Mouse (Mus musculus) CD8-positive naive resting alpha-beta T cell, adult 2 months (primary cell): ENCODE measurements at regions not wholly inside any gene's neighbourhood (a gene's known extent, or its start where the extent isn't known, plus 50 kb on each side); places are given as distances from the start of the nearest gene placed in this dataset.

Source experiments
- DNase-seq, 2 experiments: peaks; one replicate each; pipeline ENCODE4 v3.0.0; 2022; ENCODE audit warnings: low read depth in 2 of 2, low spot score in 2 of 2

DNA sequence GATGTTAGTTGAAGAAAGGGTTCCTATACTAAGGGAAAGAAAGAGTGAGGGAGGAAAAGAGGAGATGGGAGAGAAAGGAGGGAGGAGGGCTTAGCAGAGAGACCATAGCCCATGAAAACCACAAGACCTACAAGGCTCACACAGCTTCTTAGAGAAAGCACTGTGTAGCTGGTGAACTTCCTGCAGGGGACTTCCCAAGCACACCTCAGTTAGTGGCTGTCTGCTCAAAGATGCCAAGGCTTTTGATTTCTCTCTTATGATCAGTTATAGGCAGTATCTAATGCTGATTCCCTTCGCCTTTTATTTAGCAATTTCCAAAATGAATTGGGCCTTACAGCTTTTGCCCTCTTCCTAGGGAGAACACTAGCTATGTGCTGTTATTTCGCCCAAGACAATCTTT is 90.0 kb upstream of the Bach2 start:
- DNase-seq: peak; percentile 42 to 51

DNA sequence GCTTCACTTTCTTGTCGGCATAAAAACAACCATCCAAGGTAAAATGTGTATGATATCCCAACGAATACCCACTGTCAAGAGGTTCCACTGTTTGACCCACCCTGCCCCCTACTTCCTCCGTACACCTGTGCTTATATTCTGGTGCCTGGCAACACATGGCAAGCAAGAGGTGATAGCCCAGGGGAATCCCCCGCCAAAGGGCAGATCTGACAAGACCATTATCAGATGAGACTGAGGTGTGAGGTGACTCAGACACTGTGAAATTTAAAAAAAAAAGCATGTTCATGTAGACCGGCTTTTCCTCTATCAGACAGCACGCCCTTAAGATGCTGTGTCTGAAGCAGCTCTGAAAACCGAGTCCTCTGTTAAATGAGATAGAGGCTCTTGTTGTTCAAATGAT is 89.4 kb upstream of the Bach2 start:
- DNase-seq: peak; percentile 58 to 68

DNA sequence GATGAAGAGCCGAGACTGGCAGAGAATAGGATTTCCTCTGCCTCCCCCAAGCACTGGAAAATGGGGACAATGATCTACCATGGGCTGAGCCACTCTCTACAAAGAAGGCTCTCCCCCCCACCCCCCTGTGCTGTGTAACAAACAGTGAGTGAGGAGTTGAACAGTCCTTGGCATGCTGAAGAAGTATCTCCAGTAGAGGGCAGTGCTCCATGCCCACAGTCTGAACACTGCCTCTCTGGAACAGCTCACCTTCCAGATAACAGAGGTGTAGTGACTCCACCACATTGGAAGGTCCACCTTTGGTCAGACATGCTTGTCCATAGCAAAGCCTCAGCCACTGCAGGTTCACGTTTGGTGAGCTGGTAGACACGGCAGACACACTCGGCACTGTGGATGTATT is 85.2 kb upstream of the Bach2 start:
- peak; percentile 21 to 50 for DNase-seq

DNA sequence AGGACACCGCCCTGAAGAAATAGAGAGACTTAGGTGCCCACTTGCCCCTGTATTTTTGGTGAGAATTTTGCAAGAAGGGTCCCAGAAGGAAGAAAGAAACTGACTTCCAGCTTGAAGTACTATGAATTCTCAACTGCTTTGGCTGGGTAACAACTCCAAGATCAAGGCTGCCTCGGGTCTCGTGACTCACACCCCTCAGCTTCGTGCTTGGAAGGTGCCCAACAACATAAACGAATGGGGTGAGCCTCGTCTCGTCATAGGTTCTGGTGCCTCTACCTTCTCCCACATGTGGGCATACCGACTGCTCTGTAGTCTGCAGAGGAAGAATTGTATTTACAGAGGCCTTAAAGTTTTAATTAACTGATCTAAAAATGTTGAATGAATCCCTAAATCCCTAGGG is 81.6 kb upstream of the Bach2 start:
- DNase-seq: no peak

DNA sequence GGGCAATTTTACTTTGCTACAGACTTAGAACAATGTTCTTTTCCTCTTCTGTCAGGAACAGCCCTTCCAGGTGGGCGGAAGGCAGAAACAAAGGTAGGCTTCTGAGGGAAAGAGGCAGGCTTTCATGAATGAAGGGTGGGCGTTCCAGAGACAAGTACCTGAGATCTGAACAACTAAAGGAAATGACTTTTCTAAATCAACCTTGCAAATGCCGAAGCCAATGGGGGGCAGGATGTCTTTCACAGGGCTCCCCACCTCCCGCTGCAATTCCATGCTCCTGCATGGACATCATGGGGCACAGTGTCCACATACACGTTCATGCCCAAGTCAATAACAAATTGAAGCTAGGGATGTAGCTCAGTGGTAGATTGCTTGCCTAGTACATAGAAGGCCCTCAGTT is 80.2 kb upstream of the Bach2 start:
- DNase-seq: no peak

DNA sequence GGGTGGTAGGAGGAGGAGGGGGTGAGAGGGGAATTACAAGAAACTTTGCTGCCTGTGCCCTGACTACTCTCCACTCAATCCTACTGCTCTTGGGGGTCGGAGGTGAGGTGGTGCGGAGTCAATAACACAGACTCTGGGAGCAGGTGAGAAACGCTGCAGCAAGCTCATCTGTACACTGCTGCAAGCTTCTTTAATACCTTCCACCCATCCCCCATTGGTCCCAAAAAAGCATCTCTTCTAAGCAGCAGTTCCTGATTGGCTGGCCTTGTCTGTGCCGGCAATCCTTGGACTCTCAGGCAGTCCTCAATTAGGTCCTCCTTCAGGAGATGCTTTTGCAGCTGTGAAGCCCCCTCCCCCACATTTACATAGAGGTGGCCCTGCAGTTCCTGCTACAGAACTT is 79.7 kb upstream of the Bach2 start:
- no peak for DNase-seq

DNA sequence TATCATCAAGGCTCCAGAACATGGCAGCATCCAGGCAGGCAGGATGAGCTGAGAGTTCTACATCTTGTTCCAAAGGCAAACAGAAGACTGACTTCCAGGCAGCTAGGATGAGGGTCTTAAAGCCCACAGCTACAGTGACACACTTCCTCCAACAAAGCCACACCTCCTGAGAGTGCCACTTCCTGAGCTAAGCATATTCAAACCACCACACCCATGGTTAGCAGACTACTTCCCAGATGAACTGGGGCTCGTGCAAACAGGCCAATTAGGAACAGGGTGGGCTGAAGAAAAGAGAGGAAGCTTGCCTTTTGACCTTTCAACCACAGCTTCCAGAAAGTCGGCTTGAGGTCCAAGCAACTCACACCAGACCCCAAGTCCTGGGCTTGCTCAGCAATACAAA is 77.8 kb upstream of the Bach2 start:
- DNase-seq: peak in 1 of 2 experiments; percentile 28

DNA sequence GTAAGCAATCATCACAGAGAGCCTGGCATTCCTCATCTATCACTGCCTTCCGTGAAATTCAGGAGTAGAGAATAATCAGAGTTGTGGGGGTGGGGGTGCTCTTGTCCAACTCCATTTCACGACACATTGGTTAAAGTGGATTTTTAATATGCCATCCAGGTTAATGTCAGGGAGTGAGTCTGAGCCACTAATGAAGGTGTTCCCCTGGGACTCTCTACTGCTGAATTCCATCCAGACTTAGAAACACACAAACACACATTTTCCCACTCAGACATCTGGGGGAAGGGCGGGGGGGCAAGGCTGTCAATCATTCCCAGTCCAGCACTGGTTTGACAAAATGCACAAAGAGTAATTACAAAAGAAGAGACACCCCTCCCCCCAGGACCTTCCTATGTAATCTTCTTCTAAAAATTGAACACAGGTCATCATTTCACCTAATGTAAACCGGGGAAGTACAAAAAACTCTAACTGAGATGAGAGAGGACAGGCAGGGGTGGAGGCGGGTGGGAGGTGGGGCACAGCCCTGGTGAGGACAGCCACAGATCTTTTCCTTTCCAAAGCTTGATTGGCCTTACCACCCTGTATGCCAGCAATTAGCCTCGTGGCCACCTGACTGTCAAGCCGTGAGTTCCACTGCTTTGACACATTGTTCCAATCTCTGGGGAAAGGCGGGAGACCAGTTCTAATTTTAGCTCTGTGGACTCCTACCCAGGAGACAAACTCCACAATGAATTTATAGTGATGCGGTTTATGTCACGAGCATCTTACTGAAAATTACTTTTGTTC is 76.5 kb upstream of the Bach2 start:
- DNase-seq: no peak

DNA sequence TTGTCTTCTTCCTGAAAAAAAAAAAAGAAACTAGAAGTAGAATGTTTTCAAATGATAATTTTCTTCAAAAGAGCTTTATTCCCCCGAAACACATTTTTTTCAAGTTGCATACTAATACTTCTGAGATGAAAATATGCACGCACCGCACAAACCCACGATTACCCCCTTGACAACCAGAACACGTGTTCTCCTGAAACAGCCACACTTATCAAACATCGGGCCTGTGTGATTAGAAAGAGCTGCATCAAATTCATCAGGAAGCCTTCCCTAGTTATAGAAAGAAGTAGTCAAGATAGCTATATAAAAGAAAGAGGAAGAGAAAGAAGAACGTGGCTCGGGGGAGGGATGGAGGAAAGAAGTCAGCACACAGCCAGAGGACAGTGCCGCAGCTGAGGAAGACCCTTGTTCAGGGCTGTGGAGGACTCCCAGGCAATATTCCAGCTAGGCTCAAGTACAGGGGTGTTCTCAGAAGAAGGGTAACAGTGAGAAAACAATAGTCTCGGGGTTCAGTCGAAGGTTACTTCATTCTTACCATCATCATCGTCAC is 75.8 kb upstream of the Bach2 start:
- no peak for DNase-seq

DNA sequence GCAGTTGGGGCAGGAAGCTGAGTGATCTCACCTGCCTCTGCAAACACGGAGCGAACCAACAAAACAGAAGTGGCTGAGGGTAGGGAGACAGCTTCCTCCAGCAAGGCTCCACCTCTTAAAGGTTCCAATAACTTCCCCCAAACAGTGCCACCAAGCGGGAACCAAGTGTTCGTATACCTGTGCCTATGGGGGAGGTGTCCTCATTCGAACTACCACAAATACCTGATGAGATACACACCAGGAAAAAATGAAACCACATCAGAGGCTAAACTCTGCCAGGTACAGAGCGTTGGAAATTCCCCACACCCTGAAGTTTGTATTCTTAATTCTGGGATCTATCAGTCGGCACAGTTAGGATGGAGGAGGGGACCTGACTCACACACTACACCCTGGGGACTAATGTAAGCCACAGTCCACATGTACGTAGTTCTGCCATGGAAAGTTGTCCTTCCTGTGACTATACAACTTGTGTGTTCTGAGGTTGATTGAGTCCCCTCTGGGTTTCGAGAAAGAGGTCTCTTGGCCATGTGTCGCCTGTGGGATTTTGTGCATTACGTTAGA is 74.4 kb upstream of the Bach2 start:
- DNase-seq: peak; percentile 64 to 67

DNA sequence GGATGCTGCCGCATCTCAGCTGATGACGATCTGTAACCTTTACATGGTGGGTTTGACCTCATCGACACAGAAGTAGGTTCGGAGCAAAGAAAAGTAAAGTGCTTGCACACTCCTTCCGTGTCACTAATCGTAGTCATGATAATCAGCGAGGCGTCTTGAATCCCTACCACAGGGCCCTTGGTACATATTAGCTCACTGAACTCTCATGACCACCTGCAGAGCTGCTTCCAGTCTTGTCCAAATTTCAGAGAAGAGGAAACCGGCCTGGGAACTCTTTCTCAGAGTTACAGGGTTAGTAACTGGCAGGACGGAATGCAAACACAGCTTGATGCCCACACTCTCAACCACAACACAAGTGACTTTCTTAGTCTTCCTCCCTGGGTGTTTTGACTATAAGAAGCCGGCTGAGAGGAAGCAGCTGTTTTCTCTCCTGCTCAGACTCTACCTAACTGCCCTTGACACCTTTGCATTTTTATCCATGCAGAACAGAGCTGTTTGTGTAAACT is 73.8 kb upstream of the Bach2 start:
- DNase-seq: peak; percentile 44 to 51

- peak; percentile 14 to 18 for DNase-seq
Observed at GRCm38 (mm10) chr4:32165918-32166528, 72.6 kb upstream of the Bach2 start.

- no peak for DNase-seq
Observed at GRCm38 (mm10) chr4:32167151-32167550, 71.5 kb upstream of the Bach2 start.

- DNase-seq: no peak
Observed at GRCm38 (mm10) chr4:32170106-32170459, 68.5 kb upstream of the Bach2 start.

DNA sequence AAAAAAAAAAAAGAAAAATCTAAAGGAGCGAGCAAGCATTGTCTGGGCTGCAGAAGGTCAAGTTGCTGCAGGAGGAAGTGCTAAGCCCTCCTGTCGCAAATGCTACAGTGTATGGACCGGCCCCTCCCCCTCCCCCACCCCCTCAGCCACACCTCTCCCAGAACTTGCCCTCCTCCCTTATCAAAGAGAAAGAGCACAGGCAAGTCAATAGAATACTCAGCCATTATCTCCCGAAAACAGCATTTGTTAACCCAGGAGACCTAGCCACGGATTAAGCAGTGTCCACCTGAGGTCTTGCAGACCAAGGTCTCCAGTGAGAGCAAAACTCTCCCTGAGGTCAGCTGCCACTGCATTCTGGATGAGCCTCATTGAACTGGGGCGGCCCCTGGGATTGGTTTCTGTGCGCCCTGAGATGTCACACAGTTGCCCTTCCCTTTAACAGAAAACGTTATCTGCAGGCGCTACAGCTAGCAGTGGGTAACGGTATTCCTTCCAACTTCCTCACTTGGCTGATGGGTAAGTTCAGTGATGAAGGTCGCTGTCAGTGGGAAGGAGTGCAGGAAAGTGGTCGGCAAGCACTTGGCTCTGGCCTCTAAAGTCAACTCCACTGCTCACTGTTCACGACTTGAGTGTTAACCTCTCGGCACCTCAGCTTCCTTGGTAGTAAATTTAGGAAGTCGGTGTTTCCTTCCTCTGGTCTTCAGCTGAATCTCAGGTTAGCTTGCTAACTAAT is 68.0 kb upstream of the Bach2 start:
- no peak for DNase-seq

DNA sequence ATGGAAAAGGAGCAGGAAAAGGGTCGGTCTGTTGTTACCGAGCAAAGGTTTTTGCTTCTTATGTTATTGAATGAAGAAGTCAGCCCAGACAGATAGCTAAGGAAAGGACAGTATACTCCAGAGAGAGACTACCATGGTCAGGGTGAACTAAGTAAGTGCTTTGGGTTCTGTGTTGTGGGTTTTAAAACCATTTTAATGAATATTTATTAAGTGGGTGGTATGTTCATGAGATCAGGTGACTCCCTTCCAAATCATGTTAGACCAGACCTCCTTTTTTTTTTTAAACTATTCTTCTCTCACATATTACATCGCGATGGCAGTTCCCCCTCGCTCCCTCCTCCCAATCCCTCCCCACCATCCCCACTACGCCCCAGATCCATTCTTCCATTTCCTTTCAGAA is 67.3 kb upstream of the Bach2 start:
- DNase-seq: no peak

DNA sequence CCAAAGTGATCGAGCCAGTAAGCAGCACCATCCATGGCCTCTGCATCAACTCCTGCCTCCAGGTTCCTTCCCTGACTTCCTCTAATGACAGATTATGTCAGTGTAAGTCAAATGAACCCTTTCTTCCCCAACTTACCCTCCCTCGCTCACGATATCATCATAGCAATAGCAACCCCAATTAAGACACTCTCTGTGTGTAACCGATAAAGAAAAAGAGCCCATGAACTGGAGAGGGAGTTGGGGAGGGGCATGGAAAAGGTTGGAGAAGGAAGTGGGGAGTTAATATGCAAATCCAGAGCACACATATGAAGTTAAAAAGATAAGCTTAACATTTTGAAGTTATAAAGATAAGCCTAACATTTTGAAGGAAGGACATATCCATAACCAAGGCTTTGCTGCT is 65.6 kb upstream of the Bach2 start:
- DNase-seq: no peak

GRCm38 (mm10) chr4:32174771-32175170 is 63.8 kb upstream of the Bach2 start:
- DNase-seq: no peak

- no peak for DNase-seq
Observed at GRCm38 (mm10) chr4:32175231-32175630, 63.4 kb upstream of the Bach2 start.

GRCm38 (mm10) chr4:32175853-32176448 is 62.7 kb upstream of the Bach2 start:
- no peak for DNase-seq
